Comparison of ENCODE assay signal across 16 mouse cellular contexts in the genomic region with DNA sequence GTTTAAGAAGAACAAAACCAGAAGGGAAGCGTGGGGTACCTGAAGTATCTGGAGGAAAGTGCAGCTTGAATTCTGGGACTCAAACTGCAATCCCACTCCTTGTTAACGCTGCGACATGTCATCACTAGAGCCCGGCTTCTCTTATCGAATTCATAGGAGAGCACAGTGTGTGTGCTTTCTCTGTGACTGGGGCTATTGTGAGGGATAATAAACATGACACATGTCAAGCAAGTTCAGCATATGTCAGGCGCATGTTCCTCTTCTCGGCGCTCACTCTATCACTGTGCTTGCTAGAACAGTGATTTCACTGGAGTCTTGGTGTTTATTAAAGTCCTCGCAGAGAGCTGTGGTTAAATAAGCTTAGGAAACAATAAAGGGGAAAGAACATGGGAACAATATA.
"Had no signal": no experiment of that assay in that cellular context is flagged by ENCODE, and none has a peak within 500 bp of the region (broad histone marks: within the 10 kb centered on the region; RNA-seq: fewer than 3 reads in every experiment).

No protein-coding gene starts in this region.

- DNase-seq: lung, adult 2 months; lung, postnatal 14 days; lung, postnatal 36 days; right cerebral cortex, postnatal 14 days; thymus, adult 2 months; thymus, postnatal 25 days; thymus, postnatal 4 days had no signal

- H3K4me1 ChIP-seq: lung, embryonic 15.5 days; megakaryocyte, embryonic 14.5 days; midbrain, embryonic 13.5 days; neural tube, embryonic 12.5 days; stomach, embryonic 15.5 days had no signal

- H3K9ac ChIP-seq: lung, embryonic 15.5 days; midbrain, embryonic 13.5 days; neural tube, embryonic 12.5 days; stomach, embryonic 15.5 days had no signal

- H3K4me2 ChIP-seq: lung, embryonic 15.5 days; midbrain, embryonic 11.5 days; midbrain, embryonic 13.5 days; neural tube, embryonic 12.5 days; stomach, embryonic 15.5 days had no signal

- H3K36me3 ChIP-seq: lung, embryonic 15.5 days; midbrain, embryonic 13.5 days; neural tube, embryonic 12.5 days; stomach, embryonic 15.5 days had no signal

- H3K9me3 ChIP-seq: lung, embryonic 15.5 days; megakaryocyte, embryonic 14.5 days; midbrain, embryonic 13.5 days; neural tube, embryonic 12.5 days; stomach, embryonic 15.5 days had no signal

- H3K4me3 ChIP-seq: lung, embryonic 15.5 days; megakaryocyte, embryonic 14.5 days; midbrain, embryonic 13.5 days; neural tube, embryonic 12.5 days; stomach, embryonic 15.5 days had no signal

- ATAC-seq: lung, postnatal 0 days; midbrain, embryonic 13.5 days had no signal

- H3K27me3 ChIP-seq: lung, embryonic 15.5 days; megakaryocyte, embryonic 14.5 days; midbrain, embryonic 13.5 days; neural tube, embryonic 12.5 days; stomach, embryonic 15.5 days had no signal

- H3K27ac ChIP-seq: lung, embryonic 15.5 days; macrophage; midbrain, embryonic 13.5 days; neural tube, embryonic 12.5 days; stomach, embryonic 15.5 days; stomach, postnatal 0 days had no signal
